ENCODE assay signal across 11 mouse cellular contexts in genomic region chr15:80582581-80583495, GRCm38 (mm10). TPM values are rescaled to one million over a fixed set of nuclear protein-coding genes. Genes with fewer than 3 reads are reported as not detected.
A peak's percentile ranks its signal among the peaks of the same experiment; 100 is the strongest.
DNase-seq lines count a peak whose midpoint lies in the region; ATAC-seq lines count a peak whose summit lies in the region.
"Had no signal": no experiment of that assay in that cellular context is flagged by ENCODE, and none has a peak within 500 bp of the region (broad histone marks: within the 10 kb centered on the region; RNA-seq: fewer than 3 reads in every experiment).

No protein-coding gene starts in this region.

- 0 out of 2 replicates have a peak, but pooled peaks cover 7% of the 10 kb centered on the region for H3K4me1 ChIP-seq in heart, embryonic 12.5 days (replicated peaks)

- peak overlapping the region; percentile 1 for H3K4me2 ChIP-seq in heart, embryonic 12.5 days

- H3K9me3 ChIP-seq in heart, embryonic 12.5 days (replicated peaks), result no peaks in the 10 kb centered on the region

- DNase-seq in heart, adult 18-20 months, result peak; percentile 33 to 46
- DNase-seq in heart, adult 8-10 months (ENCODE audit: low spot score), result no peak
- no peak for DNase-seq in c-Kit-positive CD71-positive TER-119-positive erythroid progenitor cells, embryonic 14.5 days (ENCODE audit: low spot score)
- DNase-seq in frontal cortex, postnatal 36 days (ENCODE audit: low spot score in 2 of 2), result no peak
- no peak for DNase-seq in frontal cortex, adult 2 months (ENCODE audit: extremely low spot score in 1 of 2, low spot score in 1 of 2)

- ATAC-seq in CD4-positive, CD25-positive, alpha-beta regulatory T cell, adult 4 months, result peak; percentile 75
- peak; percentile 42; the same call in 1 of the 2 replicates for ATAC-seq in heart, embryonic 12.5 days (ENCODE audit: insufficient number of reproducible peaks, low FRiP score)
- peak; percentile 58 for ATAC-seq in megakaryocyte-erythroid progenitor cell, adult 5-6 weeks (replicated peaks; ENCODE audit: low FRiP score, low TSS enrichment, poor library complexity, severe bottlenecking)

- H3K27ac ChIP-seq in heart, embryonic 12.5 days (ENCODE audit: poor library complexity, severe bottlenecking), result no peak overlapping the region

- H3K4me3 ChIP-seq in heart, embryonic 12.5 days, result no peak overlapping the region

- no peaks in the 10 kb centered on the region for H3K36me3 ChIP-seq in heart, embryonic 12.5 days

- peaks cover 63% of the 10 kb centered on the region for H3K27me3 ChIP-seq in heart, embryonic 12.5 days (replicated peaks)

- 43% methylated on average over 20 of the region's 20 CpGs for WGBS in heart, embryonic 12.5 days

- H3K9ac ChIP-seq in heart, embryonic 12.5 days, result no peak overlapping the region

RNA-seq across cellular contexts. Expression of gene Grap2, which starts 10.4 kb away (rescaled TPM):
- total RNA-seq in heart, adult 18-20 months (2021), result 1 to 10 TPM; 1.0 to 3.4 TPM
- 1 to 10 TPM in 2 of 4 experiments, under 1 TPM in 2; 0.41 to 1.2 (median 0.78) TPM for total RNA-seq in heart, adult 8-10 months (2022)
- 10 to 100 TPM; 37.7 to 55.0 TPM for polyA plus RNA-seq in CD4-positive, CD25-positive, alpha-beta regulatory T cell, adult 4 months (2017; shearing (Covaris generic))
- 11.2 and 12.0 TPM in 2 replicates for polyA plus RNA-seq in heart, embryonic 12.5 days (2016; fragmentation: Nextera tagmentation; extraction: Ambion mirVana)
- total RNA-seq in megakaryocyte-erythroid progenitor cell, adult 5-6 weeks (2014; fragmentation: Nextera tagmentation), result 2.0 and 7.1 TPM in 2 replicates
- 1.1 and 7.0 TPM in 2 replicates for total RNA-seq in megakaryocyte-erythroid progenitor cell, adult 5-6 weeks (2017)
- 0.14 and 0.27 TPM in 2 replicates for polyA plus RNA-seq in frontal cortex, adult 2 months (2012; rRNA removed)

RNA-seq across cellular contexts. Expression of gene Enthd1, which starts 17.9 kb away (rescaled TPM):
- total RNA-seq in heart, adult 18-20 months (2021), result not detected
- not detected for total RNA-seq in heart, adult 8-10 months (2022)
- under 1 TPM in 1 of 2 experiments, not detected in 1; 0.24 TPM for polyA plus RNA-seq in CD4-positive, CD25-positive, alpha-beta regulatory T cell, adult 4 months (2017; shearing (Covaris generic))
- polyA plus RNA-seq in heart, embryonic 12.5 days (2016; fragmentation: Nextera tagmentation; extraction: Ambion mirVana), result not detected in 2 replicates
- not detected in 2 replicates for total RNA-seq in megakaryocyte-erythroid progenitor cell, adult 5-6 weeks (2014; fragmentation: Nextera tagmentation)
- not detected in 2 replicates for total RNA-seq in megakaryocyte-erythroid progenitor cell, adult 5-6 weeks (2017)
- 0.04 TPM in 1 of 2 replicates, not detected in the other for polyA plus RNA-seq in frontal cortex, adult 2 months (2012; rRNA removed)
- total RNA-seq: MEL had no signal
- polyA plus RNA-seq: heart, postnatal 0 days; limb, embryonic 11.5 days had no signal

Comparison
In these comparisons a context has a peak if more than half of its experiments do, and no peak if none do; other contexts are left out.
1. DNase-seq: peak in heart, adult 18-20 months (2 of 2); none in heart, adult 8-10 months (single experiment), c-Kit-positive CD71-positive TER-119-positive erythroid progenitor cells, embryonic 14.5 days (single experiment), frontal cortex, postnatal 36 days (0 of 2) and frontal cortex, adult 2 months (0 of 2).
2. Peak in every context shown above with its lines, with median percentiles within 50 percentile points of each other: ATAC-seq.